Mouse (Mus musculus) embryonic facial prominence, embryonic 12.5 days (tissue): ENCODE measurements around the gene Gprin3. TPM values are rescaled to one million over a fixed set of nuclear protein-coding genes. Genes with fewer than 3 reads are reported as not detected.

Experiments used
- ATAC-seq: fragments of 200-750 bp; cut with Nextera tagmentation; 2 replicates; pipeline ENCODE4 v1.8.0; 2017; ENCODE audit not compliant: insufficient number of reproducible peaks, insufficient read depth, low FRiP score, low TSS enrichment
- H3K27ac ChIP-seq: fragments of 300-500 bp; sonication (generic); 2 replicates; pipeline ENCODE4 v1.5.1; 2016; ENCODE audit warnings: mild to moderate bottlenecking
- H3K27me3 ChIP-seq: fragments of 300-500 bp; sonication (generic); 2 replicates; pipeline ENCODE4 v1.6.1; 2016; ENCODE audit warnings: mild to moderate bottlenecking, moderate library complexity
- H3K36me3 ChIP-seq: fragments of 300-500 bp; sonication (generic); 2 replicates; pipeline ENCODE4 v1.6.1; 2016; ENCODE audit warnings: mild to moderate bottlenecking
- H3K4me1 ChIP-seq: fragments of 300-500 bp; sonication (generic); 2 replicates; pipeline ENCODE4 v1.6.1; 2016
- H3K4me2 ChIP-seq: fragments of 300-500 bp; sonication (generic); replicated peaks from 2 replicates; pipeline ENCODE4 v1.6.1; 2016; ENCODE audit warnings: mild to moderate bottlenecking, moderate library complexity
- H3K4me3 ChIP-seq: fragments of 300-500 bp; sonication (generic); 2 replicates; pipeline ENCODE4 v1.5.1; 2016; ENCODE audit warnings: mild to moderate bottlenecking
- H3K9ac ChIP-seq: fragments of 300-500 bp; sonication (generic); 2 replicates; pipeline ENCODE4 v1.6.1; 2016; ENCODE audit warnings: mild to moderate bottlenecking, moderate library complexity
- H3K9me3 ChIP-seq: fragments of 300-500 bp; sonication (generic); 2 replicates; pipeline ENCODE4 v1.6.1; 2016; ENCODE audit warnings: mild to moderate bottlenecking, moderate library complexity
- WGBS: fragments of 180-500 bp; shearing (Covaris S2); methylation state at CpG from one replicate; pipeline ENCODE4 v1.1.7; 2016; 5-methylcytosine and 5-hydroxymethylcytosine counted together
- polyA plus RNA-seq: library from polyadenylated mRNA; unstranded; fragments of >200 nt; fragmentation: Nextera tagmentation; extraction: Ambion mirVana; gene quantifications from 2 replicates; pipeline ENCODE4 v1.2.1, GENCODE M21; 2016

Gprin3 gene
- polyA plus RNA-seq, 1 experiment from 2014 or later, result 1.3 TPM

DNA sequence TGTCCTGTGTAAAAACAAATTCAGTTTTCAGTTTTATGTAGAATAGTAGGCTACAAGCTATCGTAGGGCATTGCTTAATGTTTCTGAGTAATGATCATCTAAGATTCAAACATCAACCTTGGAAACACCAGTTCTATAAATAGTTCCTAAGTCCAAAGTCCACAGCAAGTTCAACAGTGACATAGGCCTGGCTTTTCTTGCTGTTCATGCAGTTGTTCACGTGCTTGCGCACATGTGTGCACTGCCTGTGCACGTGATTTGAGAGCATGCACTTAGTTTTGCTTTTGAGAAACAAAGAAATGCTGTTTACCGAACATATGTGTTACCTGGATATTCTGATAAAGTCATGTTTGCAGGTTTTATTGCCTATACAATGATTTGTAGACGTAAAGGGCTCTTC, 11.3 kb downstream of the Gprin3 start:
- ATAC-seq, result no peak
- no peaks in the 10 kb centered on the region for H3K9me3 ChIP-seq
- H3K9ac ChIP-seq, result no peak overlapping the region
- WGBS, result 86% methylated on average over 6 of the region's 6 CpGs
- no peak overlapping the region for H3K4me2 ChIP-seq
- H3K36me3 ChIP-seq, result no peaks in the 10 kb centered on the region
- H3K27me3 ChIP-seq, result no peaks in the 10 kb centered on the region
- H3K4me3 ChIP-seq, result no peak overlapping the region
- no peak overlapping the region for H3K27ac ChIP-seq
- peaks cover 6% of the 10 kb centered on the region; the same call in 1 of the 2 replicates for H3K4me1 ChIP-seq

DNA sequence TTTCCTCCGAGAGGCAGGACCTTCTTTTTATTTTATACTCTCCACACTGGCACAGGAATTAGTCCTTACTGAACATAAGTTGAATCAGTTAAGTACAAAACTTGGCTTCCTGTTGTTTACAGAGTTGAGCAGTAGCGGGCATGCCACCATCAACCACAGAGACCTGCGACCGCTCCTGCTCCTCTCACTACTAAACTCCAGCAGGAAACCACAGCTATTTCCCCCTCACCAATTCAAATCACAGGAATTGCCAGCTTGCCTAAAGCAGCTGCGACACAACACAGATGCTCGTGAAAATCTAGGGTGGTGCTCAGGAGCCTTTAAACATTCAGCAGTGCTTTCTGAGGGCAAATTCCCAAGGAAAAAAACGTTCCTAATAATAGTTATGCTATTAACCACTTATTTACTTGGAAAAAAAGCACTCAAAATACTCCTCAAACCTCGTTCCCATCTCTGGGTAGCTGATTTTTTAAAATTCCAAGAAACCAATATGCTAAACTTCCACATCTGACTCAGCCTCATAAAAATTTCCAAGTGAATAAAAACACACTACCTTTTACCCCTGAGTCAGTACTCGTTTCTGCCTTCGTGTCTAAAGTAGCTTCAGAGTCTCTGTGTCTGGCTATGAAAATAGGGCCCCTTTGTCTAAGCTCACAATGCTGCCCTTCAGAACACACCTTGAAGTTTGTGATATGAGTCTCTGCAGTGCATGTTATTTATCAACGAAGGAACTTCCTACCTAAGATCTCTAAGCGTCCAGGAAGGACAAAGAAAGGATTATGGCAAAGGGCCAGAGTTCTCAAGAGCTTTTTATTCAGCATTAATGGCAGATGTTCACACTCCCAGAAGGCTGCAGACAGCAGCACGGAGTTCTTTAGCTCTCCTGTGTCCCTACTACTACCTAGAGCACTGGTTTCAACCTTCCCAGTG, 13.4 kb downstream of the Gprin3 start:
- no peak overlapping the region for H3K4me2 ChIP-seq
- H3K27ac ChIP-seq, result peak overlapping the region; percentile 20; the same call in 1 of the 2 replicates
- H3K36me3 ChIP-seq, result no peaks in the 10 kb centered on the region
- no peaks in the 10 kb centered on the region for H3K27me3 ChIP-seq
- ATAC-seq, result no peak
- H3K4me3 ChIP-seq, result no peak overlapping the region
- no peaks in the 10 kb centered on the region for H3K9me3 ChIP-seq
- no peak overlapping the region for H3K9ac ChIP-seq
- 30% methylated on average over 13 of the region's 13 CpGs for WGBS
- peaks cover 15% of the 10 kb centered on the region; the same call in 1 of the 2 replicates for H3K4me1 ChIP-seq

- Histone ChIP-seq H3K4me2 (no peak overlapping the region), H3K36me3 (no peaks in the 10 kb centered on the region), H3K9me3 (no peaks in the 10 kb centered on the region), H3K4me3 (no peak overlapping the region), H3K27me3 (no peaks in the 10 kb centered on the region), H3K9ac (no peak overlapping the region), H3K4me1 (peaks cover 15% of the 10 kb centered on the region; the same call in 1 of the 2 replicates), H3K27ac (no peak overlapping the region)
- ATAC-seq, result no peak
- 48% methylated on average over 3 of the region's 3 CpGs for WGBS
Measured at GRCm38 (mm10) chr6:59409001-59409700, 16.9 kb downstream of the Gprin3 start.

GRCm38 (mm10) chr6:59407482-59407997, 18.6 kb downstream of the Gprin3 start:
- Histone ChIP-seq H3K9ac (no peak overlapping the region), H3K36me3 (no peaks in the 10 kb centered on the region), H3K4me1 (peaks cover 12% of the 10 kb centered on the region; the same call in 1 of the 2 replicates), H3K4me2 (no peak overlapping the region), H3K9me3 (no peaks in the 10 kb centered on the region), H3K27me3 (no peaks in the 10 kb centered on the region), H3K27ac (no peak overlapping the region), H3K4me3 (no peak overlapping the region)
- WGBS, result 60% methylated on average over 4 of the region's 4 CpGs
- no peak for ATAC-seq

- no peak for ATAC-seq
- H3K27ac ChIP-seq, result no peak overlapping the region
- no peaks in the 10 kb centered on the region for H3K36me3 ChIP-seq
- H3K4me1 ChIP-seq, result no peaks in the 10 kb centered on the region
- WGBS, result 91% methylated on average over 3 of the region's 3 CpGs
- H3K4me2 ChIP-seq, result no peak overlapping the region
- no peak overlapping the region for H3K4me3 ChIP-seq
- no peak overlapping the region for H3K9ac ChIP-seq
- no peaks in the 10 kb centered on the region for H3K27me3 ChIP-seq
- H3K9me3 ChIP-seq, result no peaks in the 10 kb centered on the region
Measured at GRCm38 (mm10) chr6:59390208-59390607, 35.9 kb downstream of the Gprin3 start.

- no peak overlapping the region for H3K9ac ChIP-seq
- 0 out of 2 replicates have a peak, but pooled peaks cover 4% of the 10 kb centered on the region for H3K4me1 ChIP-seq
- no peaks in the 10 kb centered on the region for H3K27me3 ChIP-seq
- no peak for ATAC-seq
- H3K36me3 ChIP-seq, result no peaks in the 10 kb centered on the region
- no peak overlapping the region for H3K27ac ChIP-seq
- no peaks in the 10 kb centered on the region for H3K9me3 ChIP-seq
- H3K4me3 ChIP-seq, result no peak overlapping the region
- H3K4me2 ChIP-seq, result no peak overlapping the region
Measured at GRCm38 (mm10) chr6:59365300-59365699, 60.8 kb downstream of the Gprin3 start.

GRCm38 (mm10) chr6:59363282-59363681, 62.8 kb downstream of the Gprin3 start:
- Histone ChIP-seq H3K4me3 (no peak overlapping the region), H3K4me2 (no peak overlapping the region), H3K9me3 (no peaks in the 10 kb centered on the region), H3K36me3 (no peaks in the 10 kb centered on the region), H3K27ac (no peak overlapping the region), H3K9ac (no peak overlapping the region), H3K4me1 (0 out of 2 replicates have a peak, but pooled peaks cover 4% of the 10 kb centered on the region), H3K27me3 (no peaks in the 10 kb centered on the region)
- WGBS, result 89% methylated on average over 2 of the region's 2 CpGs
- ATAC-seq, result no peak

GRCm38 (mm10) chr6:59354943-59355342, 71.2 kb downstream of the Gprin3 start:
- Histone ChIP-seq H3K27ac (no peak overlapping the region), H3K36me3 (no peaks in the 10 kb centered on the region), H3K9me3 (no peaks in the 10 kb centered on the region), H3K4me3 (no peak overlapping the region), H3K9ac (no peak overlapping the region), H3K4me2 (no peak overlapping the region), H3K4me1 (no peaks in the 10 kb centered on the region), H3K27me3 (no peaks in the 10 kb centered on the region)
- no peak for ATAC-seq
- 85% methylated on average over 7 of the region's 7 CpGs for whole genome bisulfite sequencing

DNA sequence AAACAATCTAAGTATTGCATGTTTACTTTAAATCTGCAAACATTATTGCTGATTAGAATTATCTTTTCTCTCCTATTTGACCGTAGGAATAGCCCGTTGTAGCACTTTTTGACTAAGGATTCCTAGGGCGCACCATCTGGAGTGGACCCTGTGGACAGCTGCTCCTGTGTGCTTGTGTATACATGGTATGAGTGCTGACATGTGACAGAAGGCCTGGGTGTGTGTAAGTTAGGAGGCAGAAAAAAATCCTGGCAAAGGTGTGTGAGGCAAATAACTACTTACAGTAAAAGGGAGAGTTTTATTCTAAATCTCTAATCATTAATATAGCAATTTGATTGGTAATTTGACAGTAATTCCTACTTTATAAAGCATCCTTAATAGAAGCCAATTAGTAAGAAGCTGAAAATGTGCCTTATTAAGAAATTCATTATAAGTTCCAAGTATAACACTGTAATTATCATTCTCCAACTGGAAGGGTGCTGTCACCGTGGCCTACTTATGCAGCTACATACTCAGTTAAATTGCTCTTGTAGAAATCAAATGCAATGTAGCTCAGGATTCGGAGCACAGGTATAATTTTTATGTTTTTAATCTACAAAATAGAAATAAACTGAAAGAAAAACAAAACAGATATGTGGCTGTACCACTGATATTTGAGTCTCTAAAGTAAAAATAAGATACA, 74.8 kb downstream of the Gprin3 start:
- WGBS, result 91% methylated on average over 5 of the region's 5 CpGs
- H3K9ac ChIP-seq, result no peak overlapping the region
- no peak for ATAC-seq
- no peak overlapping the region for H3K4me2 ChIP-seq
- no peak overlapping the region for H3K27ac ChIP-seq
- H3K4me1 ChIP-seq, result no peaks in the 10 kb centered on the region
- no peaks in the 10 kb centered on the region for H3K9me3 ChIP-seq
- H3K36me3 ChIP-seq, result no peaks in the 10 kb centered on the region
- no peak overlapping the region for H3K4me3 ChIP-seq
- H3K27me3 ChIP-seq, result no peaks in the 10 kb centered on the region

- no peak for ATAC-seq
- no peak overlapping the region for H3K4me3 ChIP-seq
- H3K4me2 ChIP-seq, result no peak overlapping the region
- no peak overlapping the region for H3K27ac ChIP-seq
- no peaks in the 10 kb centered on the region for H3K9me3 ChIP-seq
- no peaks in the 10 kb centered on the region for H3K36me3 ChIP-seq
- no peak overlapping the region for H3K9ac ChIP-seq
- no peaks in the 10 kb centered on the region for H3K27me3 ChIP-seq
- no peaks in the 10 kb centered on the region for H3K4me1 ChIP-seq
- WGBS, result 77% methylated on average over 1 of the region's 1 CpGs
Measured at GRCm38 (mm10) chr6:59348673-59349072, 77.4 kb downstream of the Gprin3 start.

GRCm38 (mm10) chr6:59341146-59341545, 84.9 kb downstream of the Gprin3 start:
- H3K4me1 ChIP-seq, result no peaks in the 10 kb centered on the region
- ATAC-seq, result no peak
- H3K9me3 ChIP-seq, result no peaks in the 10 kb centered on the region
- 79% methylated on average over 1 of the region's 1 CpGs for WGBS
- no peak overlapping the region for H3K4me2 ChIP-seq
- no peaks in the 10 kb centered on the region for H3K27me3 ChIP-seq
- no peak overlapping the region for H3K4me3 ChIP-seq
- no peaks in the 10 kb centered on the region for H3K36me3 ChIP-seq
- no peak overlapping the region for H3K27ac ChIP-seq
- no peak overlapping the region for H3K9ac ChIP-seq
